Mouse (Mus musculus) kidney, adult 2 months (tissue): Measurements from ENCODE around the gene Mphosph10.

ENCODE experiments used
- CTCF ChIP-seq: fragments of 200-500 bp; conservative IDR thresholded peaks from 2 replicates; pipeline ENCODE4 v1.5.1; 2011; ENCODE audit warnings: low read depth, mild to moderate bottlenecking, control low read depth, low read length, moderate library complexity, mixed read lengths; ENCODE audit not compliant: insufficient read depth, insufficient read length
- POLR2A ChIP-seq: fragments of 200-500 bp; IDR thresholded peaks from one replicate; pipeline ENCODE4 v1.6.1; 2011; ENCODE audit warnings: low read depth, low read length, control low read depth

GRCm38 (mm10) chr7:64392819-64393151 is 717 bp upstream of the Mphosph10 start:
- no peak for TF ChIP-seq POLR2A
- TF ChIP-seq CTCF: no peak
